Mouse (Mus musculus) olfactory bulb, adult 2 months (tissue): ENCODE measurements around the gene Lrguk.

Experiments used
- CTCF ChIP-seq: fragments of 200-500 bp; IDR thresholded peaks from 2 replicates; pipeline ENCODE4 v1.5.1; 2012; ENCODE audit warnings: low read depth, mild to moderate bottlenecking, low read length, moderate library complexity; ENCODE audit not compliant: insufficient read depth
- POLR2A ChIP-seq: fragments of 200-500 bp; IDR thresholded peaks from 2 replicates; pipeline ENCODE4 v1.6.1; 2012; ENCODE audit warnings: mild to moderate bottlenecking, low read depth, low read length, moderate library complexity; ENCODE audit not compliant: insufficient read depth

GRCm38 (mm10) chr6:34160816-34161310, 131.6 kb downstream of the Lrguk start:
- no peak for TF ChIP-seq POLR2A
- no peak for TF ChIP-seq CTCF
